Mouse (Mus musculus) lung, postnatal 36 days (tissue): Measurements from ENCODE around the gene Tcf25.
"Not testable (repeated sequence)": the region's sequence is repeated elsewhere in the genome, so short reads cannot be mapped to it uniquely, and the experiment has no call there.

ENCODE experiments used
- DNase-seq: peaks from one replicate; pipeline ENCODE4 v3.0.0; 2022; ENCODE audit warnings: mixed read lengths

The Tcf25 gene

GRCm38 (mm10) chr8:123411781-123412327 is 38.3 kb downstream of the Tcf25 start:
- DNase-seq: no peak

DNA sequence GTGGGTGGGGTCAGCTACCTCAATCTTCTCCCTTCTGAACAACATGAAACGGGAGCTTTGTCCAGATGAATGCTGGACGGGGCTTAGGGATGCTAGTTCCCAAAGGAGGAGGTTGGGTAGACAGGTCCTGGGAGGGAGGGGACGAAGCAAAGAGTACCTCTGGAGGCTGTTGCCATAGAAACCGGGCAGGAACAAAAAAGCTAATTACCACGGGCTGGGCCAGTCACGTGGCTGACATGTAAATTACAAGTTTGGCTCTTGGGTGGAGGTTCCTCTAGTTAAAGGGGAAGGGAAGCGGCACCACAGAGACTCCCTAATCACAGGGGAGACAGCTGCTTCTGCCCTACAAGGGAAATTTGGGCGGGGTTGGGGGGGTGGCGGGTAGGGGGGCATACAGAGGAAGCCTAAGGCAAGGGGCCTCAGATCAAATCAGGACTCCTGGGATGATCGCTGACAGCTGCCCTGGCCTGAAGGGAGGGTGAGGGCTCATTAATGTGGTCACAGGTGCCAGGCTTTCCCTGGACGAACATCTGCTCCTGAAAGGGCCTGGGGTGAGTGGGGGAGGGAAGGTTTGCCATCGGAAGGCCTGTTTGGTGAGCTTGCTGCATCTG is 39.1 kb downstream of the Tcf25 start:
- peak; percentile 7 for DNase-seq

GRCm38 (mm10) chr8:123414255-123414654 is 40.7 kb downstream of the Tcf25 start:
- no peak for DNase-seq

GRCm38 (mm10) chr8:123414997-123415696 is 41.6 kb downstream of the Tcf25 start:
- not testable (repeated sequence) for DNase-seq

DNA sequence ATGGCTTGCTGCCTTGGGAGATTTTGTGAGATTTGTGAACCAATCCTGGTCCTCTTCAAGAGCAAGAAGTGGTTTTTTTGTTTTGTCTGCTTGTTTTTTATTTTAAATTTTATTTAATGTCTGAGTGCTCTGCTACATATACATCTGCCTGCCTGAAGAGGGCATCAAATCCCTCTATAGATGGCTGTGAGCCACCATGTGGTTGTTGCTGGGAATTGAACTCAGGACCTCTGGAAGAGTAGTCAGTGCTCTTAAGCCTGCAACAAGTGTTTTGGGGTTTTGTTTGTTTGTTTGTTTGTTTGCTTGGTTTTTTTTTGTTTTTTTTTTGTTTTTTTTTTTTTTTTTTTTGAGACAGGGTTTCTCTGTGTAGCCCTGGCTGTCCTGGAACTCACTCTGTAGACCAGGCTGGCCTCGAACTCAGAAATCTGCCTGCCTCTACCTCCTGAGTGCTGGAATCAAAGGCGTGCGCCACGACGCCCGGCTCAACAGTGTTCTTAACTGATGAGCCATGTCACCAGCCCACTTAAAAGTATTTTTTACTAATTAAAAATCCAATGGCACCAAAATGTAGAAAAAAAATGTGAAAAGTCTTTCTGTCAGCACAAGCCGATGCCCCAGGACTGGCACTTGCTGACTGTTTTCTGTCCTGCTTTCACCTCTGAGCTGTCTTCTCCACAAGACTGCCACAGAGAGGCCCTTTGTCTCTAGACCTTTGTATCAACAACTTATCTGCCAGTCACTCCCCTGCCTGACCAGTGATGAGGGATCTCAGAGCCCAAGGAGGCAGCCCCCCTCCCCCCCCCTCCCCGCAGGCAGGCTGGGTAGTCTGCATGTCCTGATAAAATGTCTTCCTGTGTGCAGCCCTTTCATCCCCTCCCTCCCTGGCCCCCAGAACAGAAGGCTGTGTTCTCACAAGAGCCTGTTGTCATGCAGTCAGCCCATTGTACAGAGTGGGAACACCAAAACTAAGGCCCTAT is 42.7 kb downstream of the Tcf25 start:
- peak; percentile 28 for DNase-seq

DNA sequence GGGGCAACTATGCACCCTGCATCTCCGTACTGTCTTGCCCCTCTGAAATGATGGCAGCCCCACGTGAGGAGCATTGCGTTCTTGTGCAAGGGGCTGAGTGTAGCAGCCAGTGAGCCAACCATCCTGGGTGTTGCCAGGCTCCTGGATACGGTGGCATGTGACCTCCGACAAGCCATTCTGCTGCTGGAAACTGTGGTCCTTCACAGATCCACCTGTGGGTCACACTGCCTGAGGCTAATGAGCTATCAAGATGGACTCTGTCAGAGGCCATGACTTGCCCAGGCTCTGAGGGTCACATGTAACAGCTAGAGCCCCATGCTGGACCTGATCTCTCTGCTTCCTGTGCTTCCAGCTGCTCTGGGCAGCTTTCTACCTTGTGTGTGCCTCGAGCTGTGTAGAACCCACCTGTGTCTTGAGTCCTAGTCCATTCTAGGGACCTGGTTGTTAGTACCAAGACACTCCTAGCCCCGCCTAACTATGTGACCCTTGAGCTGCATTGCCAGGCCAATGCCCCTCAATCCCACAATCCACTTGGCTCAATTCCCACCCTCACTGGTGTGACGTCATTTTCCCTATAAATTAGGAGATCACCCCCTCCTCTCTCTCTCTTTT is 43.5 kb downstream of the Tcf25 start:
- DNase-seq: no peak

DNA sequence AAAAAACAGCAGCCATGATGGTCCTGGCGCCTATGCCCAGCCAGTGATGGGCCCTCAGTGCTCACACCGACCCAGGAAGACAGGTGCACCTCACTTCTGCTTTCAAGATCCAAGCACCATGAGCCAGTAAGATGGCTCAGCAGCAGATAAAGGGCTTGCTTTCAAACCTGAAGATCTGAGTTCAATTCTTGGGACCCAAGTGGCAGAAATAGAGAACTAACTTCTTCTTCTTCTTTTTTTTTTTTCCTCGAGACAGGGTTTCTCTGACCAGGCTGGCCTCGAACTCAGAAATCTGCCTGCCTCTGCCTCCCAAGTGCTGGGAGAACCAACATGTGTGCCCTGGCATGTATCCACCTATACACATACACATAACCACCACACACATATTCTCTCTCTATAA is 46.2 kb downstream of the Tcf25 start:
- no peak for DNase-seq

- no peak for DNase-seq
Observed at GRCm38 (mm10) chr8:123420525-123421281, 47.1 kb downstream of the Tcf25 start.

GRCm38 (mm10) chr8:123421325-123421724 is 47.8 kb downstream of the Tcf25 start:
- no peak for DNase-seq

- peak; percentile 87 for DNase-seq
Observed at GRCm38 (mm10) chr8:123422056-123422780, 48.7 kb downstream of the Tcf25 start.

GRCm38 (mm10) chr8:123422781-123423159 is 49.2 kb downstream of the Tcf25 start:
- DNase-seq: no peak

- no peak for DNase-seq
Observed at GRCm38 (mm10) chr8:123423441-123423840, 49.9 kb downstream of the Tcf25 start, which contains the start of gene Def8. Gene Def8, plus strand, starts transcription at chr8:123423527.

GRCm38 (mm10) chr8:123426511-123427509 is 53.3 kb downstream of the Tcf25 start:
- DNase-seq: no peak

DNA sequence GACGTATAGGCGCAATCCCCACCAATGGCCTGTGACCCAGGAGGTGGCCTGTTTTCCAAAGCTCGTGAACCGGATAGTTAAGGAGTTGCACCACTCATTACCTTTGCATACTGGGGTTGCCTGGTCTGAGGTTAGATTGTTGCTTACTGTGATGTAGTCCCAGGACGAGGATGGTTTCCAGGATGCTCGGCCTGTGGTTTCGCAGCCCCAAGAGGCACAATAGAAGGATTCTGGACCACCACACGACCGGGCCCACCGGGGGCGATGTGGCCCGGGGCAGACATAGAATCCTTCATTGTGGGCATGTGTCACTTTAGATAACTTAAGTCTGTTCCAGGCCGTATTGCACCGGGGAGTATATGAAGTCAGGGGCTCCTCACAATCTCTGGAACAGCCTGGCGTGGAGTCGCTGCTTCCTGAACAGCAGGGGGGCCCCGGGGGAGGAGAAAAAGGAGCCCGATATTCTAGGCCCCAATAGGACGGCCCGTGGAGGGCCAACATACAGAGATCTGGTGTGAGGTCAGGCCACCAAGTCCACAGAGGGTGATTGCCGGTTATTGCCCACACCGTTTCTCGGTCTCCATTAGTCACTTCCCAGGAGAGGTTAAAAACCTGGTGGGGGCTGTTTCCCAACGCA is 54.2 kb downstream of the Tcf25 start:
- DNase-seq: no peak

GRCm38 (mm10) chr8:123428343-123428893 is 54.9 kb downstream of the Tcf25 start:
- no peak for DNase-seq

GRCm38 (mm10) chr8:123428939-123429721 is 55.6 kb downstream of the Tcf25 start:
- no peak for DNase-seq

GRCm38 (mm10) chr8:123429722-123430013 is 56.1 kb downstream of the Tcf25 start:
- DNase-seq: not testable (repeated sequence)

GRCm38 (mm10) chr8:123430936-123431335 is 57.4 kb downstream of the Tcf25 start:
- not testable (repeated sequence) for DNase-seq
